ENCODE assay signal across 9 mouse cellular contexts in the genomic region with DNA sequence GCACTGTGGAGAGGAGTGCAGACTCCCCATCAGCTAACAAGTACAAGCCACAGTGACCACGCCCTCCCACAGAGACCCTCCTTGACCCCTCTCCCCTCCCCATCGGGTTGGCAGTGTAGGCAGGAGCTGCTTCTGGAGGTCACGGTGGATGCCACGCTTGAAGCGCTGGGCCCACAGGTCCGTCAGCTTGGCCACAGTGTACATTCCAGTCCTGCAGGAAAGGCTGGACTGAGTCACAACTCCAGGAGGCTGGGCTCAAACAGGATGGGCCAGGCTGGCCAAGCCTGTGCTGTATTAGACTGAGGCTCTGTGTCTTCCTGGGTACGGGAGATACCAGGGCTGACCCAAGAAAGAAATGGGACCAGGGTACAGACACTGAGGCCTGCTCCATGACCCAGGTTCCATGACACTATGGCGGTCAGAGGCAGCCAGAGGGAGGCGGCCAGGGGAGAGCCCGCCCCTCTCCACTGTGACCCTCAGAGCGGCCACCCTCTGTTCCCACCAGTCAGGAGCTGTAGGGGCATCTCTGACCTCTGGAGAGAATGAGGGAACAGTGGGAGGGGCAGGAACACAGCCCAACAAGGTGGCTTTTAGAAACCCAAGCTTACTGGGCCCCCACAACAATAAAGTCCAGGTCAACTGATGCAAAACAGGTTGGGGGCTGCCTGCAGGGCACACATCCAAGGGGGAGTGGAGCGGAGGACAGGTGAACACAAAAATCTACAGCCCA. TPM values are rescaled to one million over a fixed set of nuclear protein-coding genes. Genes with fewer than 3 reads are reported as not detected.
DNase-seq lines count a peak whose midpoint lies in the region; ATAC-seq and TF ChIP-seq lines count a peak whose summit lies in the region.
"Had no signal": no experiment of that assay in that cellular context is flagged by ENCODE, and none has a peak within 500 bp of the region (broad histone marks: within the 10 kb centered on the region; RNA-seq: fewer than 3 reads in every experiment).

No protein-coding gene starts in this region.

- H3K36me3 ChIP-seq in heart, embryonic 12.5 days = no peaks in the 10 kb centered on the region
- H3K36me3 ChIP-seq in forebrain, postnatal 0 days (ENCODE audit: insufficient read depth) = no peaks in the 10 kb centered on the region
- no peaks in the 10 kb centered on the region for H3K36me3 ChIP-seq in midbrain, embryonic 10.5 days

- H3K9ac ChIP-seq in heart, embryonic 12.5 days = no peak overlapping the region; the same call in 1 of the 2 replicates
- no peak overlapping the region for H3K9ac ChIP-seq in forebrain, postnatal 0 days

- 0 out of 2 replicates have a peak, but pooled peaks cover 10% of the 10 kb centered on the region for H3K27me3 ChIP-seq in heart, embryonic 12.5 days (replicated peaks)
- peaks cover 2% of the 10 kb centered on the region; the same call in 1 of the 2 replicates for H3K27me3 ChIP-seq in forebrain, postnatal 0 days (ENCODE audit: insufficient read depth, low read length)
- peaks cover 91% of the 10 kb centered on the region for H3K27me3 ChIP-seq in midbrain, embryonic 10.5 days (ENCODE audit: low read depth, poor library complexity, severe bottlenecking)

- no peak overlapping the region for H3K27ac ChIP-seq in heart, embryonic 12.5 days (ENCODE audit: poor library complexity, severe bottlenecking)
- H3K27ac ChIP-seq in forebrain, postnatal 0 days (ENCODE audit: low read depth, low read length) = no peak overlapping the region
- H3K27ac ChIP-seq in midbrain, embryonic 10.5 days (replicated peaks) = no peak overlapping the region

- 69% methylated on average over 11 of the region's 12 CpGs for WGBS in heart, embryonic 12.5 days
- WGBS in forebrain, postnatal 0 days = 70% methylated on average over 12 of the region's 12 CpGs
- WGBS in midbrain, embryonic 10.5 days = 60% methylated on average over 12 of the region's 12 CpGs

- DNase-seq in heart, postnatal 4 days = no peak
- DNase-seq in Muller cell, postnatal 12 days (ENCODE audit: inconsistent ontology term) = peak; percentile 69
- no peak for DNase-seq in forebrain, postnatal 0 days
- no peak for DNase-seq in midbrain, embryonic 10.5 days (ENCODE audit: low spot score)
- DNase-seq in frontal cortex, adult 2 months (ENCODE audit: extremely low spot score in 1 of 2, low spot score in 1 of 2) = no peak
- no peak for DNase-seq in left cerebral cortex, postnatal 14 days (ENCODE audit: low spot score in 2 of 2)
- no peak for DNase-seq in thymus, postnatal 36 days
- DNase-seq: right cerebral cortex, postnatal 14 days had no signal

- H3K4me2 ChIP-seq in heart, embryonic 12.5 days = peak overlapping the region; percentile 95
- peak overlapping the region; percentile 85 for H3K4me2 ChIP-seq in forebrain, postnatal 0 days (ENCODE audit: low read depth)

- H3K4me1 ChIP-seq in heart, embryonic 12.5 days (replicated peaks) = peaks cover 43% of the 10 kb centered on the region
- peaks cover 10% of the 10 kb centered on the region for H3K4me1 ChIP-seq in forebrain, postnatal 0 days (ENCODE audit: insufficient read depth)
- peaks cover 70% of the 10 kb centered on the region for H3K4me1 ChIP-seq in midbrain, embryonic 10.5 days

- no peaks in the 10 kb centered on the region for H3K9me3 ChIP-seq in heart, embryonic 12.5 days (replicated peaks)
- H3K9me3 ChIP-seq in forebrain, postnatal 0 days (ENCODE audit: low read length) = no peaks in the 10 kb centered on the region
- H3K9me3 ChIP-seq in midbrain, embryonic 10.5 days (replicated peaks) = no peaks in the 10 kb centered on the region

- no peak for TF ChIP-seq CTCF in forebrain, postnatal 0 days (IDR thresholded peaks at IDR 0.05; ENCODE audit: low read depth)

- intact Hi-C loops in left cerebral cortex, postnatal 14 days (cut with DNase I) = no loop called here

- peak overlapping the region; percentile 66; the same call in 1 of the 2 replicates for H3K4me3 ChIP-seq in heart, embryonic 12.5 days
- no peak overlapping the region for H3K4me3 ChIP-seq in forebrain, postnatal 0 days (ENCODE audit: low read depth, low read length)
- H3K4me3 ChIP-seq in midbrain, embryonic 10.5 days = peak overlapping the region; percentile 67

- ATAC-seq in heart, embryonic 12.5 days (ENCODE audit: insufficient number of reproducible peaks, low FRiP score) = no peak
- ATAC-seq in forebrain, postnatal 0 days = no peak

RNA-seq across cellular contexts. Expression of gene Plcd1, which starts 1.6 kb away (rescaled TPM):
- polyA plus RNA-seq in heart, embryonic 12.5 days (2016; fragmentation: Nextera tagmentation; extraction: Ambion mirVana) = 19.1 and 20.7 TPM in 2 replicates
- total RNA-seq in heart, postnatal 4 days (2021) = 10 to 100 TPM; 16.3 to 20.1 TPM
- total RNA-seq in forebrain, postnatal 0 days (2014; rRNA removed) = 9.6 and 16.1 TPM in 2 replicates
- polyA plus RNA-seq in forebrain, postnatal 0 days (2015; fragmentation: Nextera tagmentation; extraction: Ambion mirVana) = 8.2 and 11.3 TPM in 2 replicates
- 21.8 and 29.2 TPM in 2 replicates for polyA plus RNA-seq in midbrain, embryonic 10.5 days (2016; fragmentation: Nextera tagmentation; extraction: Ambion mirVana)
- polyA plus RNA-seq in frontal cortex, adult 2 months (2012; rRNA removed) = 15.9 and 18.4 TPM in 2 replicates
- total RNA-seq in left cerebral cortex, postnatal 14 days (2021) = 10 to 100 TPM; 11.5 to 12.1 TPM

RNA-seq across cellular contexts. Expression of gene Dlec1, which starts 10.5 kb away (rescaled TPM):
- 0.49 and 0.55 TPM in 2 replicates for polyA plus RNA-seq in heart, embryonic 12.5 days (2016; fragmentation: Nextera tagmentation; extraction: Ambion mirVana)
- total RNA-seq in heart, postnatal 4 days (2021) = under 1 TPM; 0.05 to 0.18 TPM
- 0.85 and 2.0 TPM in 2 replicates for total RNA-seq in forebrain, postnatal 0 days (2014; rRNA removed)
- polyA plus RNA-seq in forebrain, postnatal 0 days (2015; fragmentation: Nextera tagmentation; extraction: Ambion mirVana) = 0.40 and 0.42 TPM in 2 replicates
- 0.58 and 0.82 TPM in 2 replicates for polyA plus RNA-seq in midbrain, embryonic 10.5 days (2016; fragmentation: Nextera tagmentation; extraction: Ambion mirVana)
- 3.5 and 4.6 TPM in 2 replicates for polyA plus RNA-seq in frontal cortex, adult 2 months (2012; rRNA removed)
- total RNA-seq in left cerebral cortex, postnatal 14 days (2021) = 1 to 10 TPM; 1.8 to 3.1 TPM

RNA-seq across cellular contexts. Expression of gene Vill, which starts 39.2 kb away (rescaled TPM):
- polyA plus RNA-seq in heart, embryonic 12.5 days (2016; fragmentation: Nextera tagmentation; extraction: Ambion mirVana) = 14.3 and 15.3 TPM in 2 replicates
- total RNA-seq in heart, postnatal 4 days (2021) = 1 to 10 TPM; 4.5 to 5.4 TPM
- 3.3 and 6.5 TPM in 2 replicates for total RNA-seq in forebrain, postnatal 0 days (2014; rRNA removed)
- polyA plus RNA-seq in forebrain, postnatal 0 days (2015; fragmentation: Nextera tagmentation; extraction: Ambion mirVana) = 2.7 and 3.8 TPM in 2 replicates
- 10.5 and 11.3 TPM in 2 replicates for polyA plus RNA-seq in midbrain, embryonic 10.5 days (2016; fragmentation: Nextera tagmentation; extraction: Ambion mirVana)
- 9.1 and 10.1 TPM in 2 replicates for polyA plus RNA-seq in frontal cortex, adult 2 months (2012; rRNA removed)
- total RNA-seq in left cerebral cortex, postnatal 14 days (2021) = 1 to 10 TPM; 3.2 to 4.5 TPM
